Mouse (Mus musculus): ENCODE measurements around the gene Tbce. TPM values are rescaled to one million over a fixed set of nuclear protein-coding genes. Genes with fewer than 3 reads are reported as not detected.

The Tbce gene
- total and polyA plus RNA-seq, 3 experiments = 27.2 to 82.1 (median 54.4) TPM

- Histone ChIP-seq H3K9ac (ENCODE audit: insufficient read depth, low read depth) (peak within 1 kb of the TSS; percentile 95), H3K9me3 (replicated peaks; ENCODE audit: low read length) (no peaks in the 10 kb centered on the region), H3K4me1 (ENCODE audit: control insufficient read depth in 1 of 2, insufficient read depth in 2 of 2) (peaks cover 4 to 39% of the 10 kb centered on the region in 2 experiments), H3K27ac (ENCODE audit: insufficient read depth, low read depth) (peak within 1 kb of the TSS; percentile 83), H3K4me3 (replicated peaks in 1 of 3; ENCODE audit: low read depth in 2 of 3, low read length in 2 of 3, poor library complexity in 1 of 3) (peak within 1 kb of the TSS; percentile 69 to 94 (median 88)), H3K27me3 (replicated peaks) (no peaks in the 10 kb centered on the region), H3K79me2 (replicated peaks; ENCODE audit: control insufficient read depth, extremely low read depth, insufficient read depth, poor library complexity, severe bottlenecking) (peaks cover 56% of the 10 kb centered on the region), H3K36me3 (replicated peaks in 1 of 2; ENCODE audit: control insufficient read depth in 1 of 2, insufficient read depth in 1 of 2, low read length in 1 of 2) (peaks cover 3 to 24% of the 10 kb centered on the region in 2 experiments), H3K4me2 (ENCODE audit: insufficient read depth, low read depth, poor library complexity, severe bottlenecking) (peak within 1 kb of the TSS; percentile 95)
- dilution Hi-C loops (cut with MboI; ENCODE audit: extremely low pct_ligation_motif_present, extremely low pct_unique_long_range_greater_than_20kb, low sequenced_read_pairs) (no loop called here), in situ Hi-C loops (cut with MboI; ENCODE audit: low pct_ligation_motif_present, low pct_unique_long_range_greater_than_20kb, low sequenced_read_pairs) (no loop called here)
- peak; percentile 98 for DNase-seq (ENCODE audit: extremely low read depth)
- TF ChIP-seq POLR2A (IDR thresholded peaks at IDR 0.05; ENCODE audit: low read depth, low read length) = peak; percentile 71
- TF ChIP-seq SMC3 (IDR thresholded peaks at IDR 0.05; ENCODE audit: low read depth, low read length) = no peak
- 0 out of 2 replicates have a peak, but pooled peaks have one; percentile 19 for TF ChIP-seq IRF4 (IDR thresholded peaks at IDR 0.05; ENCODE audit: low read depth, low read length)
- peak; percentile 61; the same call in 1 of the 2 replicates for TF ChIP-seq ZMIZ1 (IDR thresholded peaks at IDR 0.05; ENCODE audit: low read depth, low read length)
- TF ChIP-seq EP300 (IDR thresholded peaks at IDR 0.05; ENCODE audit: low read length) = no peak
- TF ChIP-seq CHD1 (IDR thresholded peaks at IDR 0.05; ENCODE audit: low read depth, low read length) = no peak
- TF ChIP-seq CTCF (conservative IDR thresholded peaks at IDR 0.05 in 1 of 2, IDR thresholded peaks at IDR 0.05 in 1 of 2; ENCODE audit: low read depth in 2 of 2, low read length in 2 of 2) = no peak
- no peak for TF ChIP-seq MEF2A (IDR thresholded peaks at IDR 0.05; ENCODE audit: borderline replicate concordance, low read depth, low read length)
- peak; percentile 34; the same call in 1 of the 2 replicates for TF ChIP-seq MYC (IDR thresholded peaks at IDR 0.05; ENCODE audit: low read depth, low read length)
- TF ChIP-seq GABPA (IDR thresholded peaks at IDR 0.05; ENCODE audit: insufficient replicate concordance, low read depth, low read length) = peak; percentile 43; the same call in 1 of the 2 replicates
- no peak for TF ChIP-seq USF2 (conservative IDR thresholded peaks at IDR 0.05; ENCODE audit: low read depth, low read length)
- no peak for TF ChIP-seq JUND (conservative IDR thresholded peaks at IDR 0.05; ENCODE audit: low read depth, low read length)
- TF ChIP-seq NELFE (IDR thresholded peaks at IDR 0.05; ENCODE audit: low read depth, low read length) = peak; percentile 74
- no peak for TF ChIP-seq JUN (IDR thresholded peaks at IDR 0.05; ENCODE audit: insufficient read depth, low read depth, low read length)
- TF ChIP-seq TCF12 (IDR thresholded peaks at IDR 0.05; ENCODE audit: low read depth, low read length) = peak; percentile 77
- TF ChIP-seq SIN3A (IDR thresholded peaks at IDR 0.05; ENCODE audit: low read length) = peak; percentile 20; the same call in 1 of the 2 replicates
- TF ChIP-seq HCFC1 (IDR thresholded peaks at IDR 0.05; ENCODE audit: low read depth, low read length) = peak; percentile 94
- TF ChIP-seq POLR2AphosphoS2 (IDR thresholded peaks at IDR 0.05; ENCODE audit: low read depth, low read length) = peak; percentile 45; the same call in 1 of the 2 replicates
- TF ChIP-seq RCOR1 (conservative IDR thresholded peaks at IDR 0.05; ENCODE audit: low read depth, low read length) = no peak
- peak; percentile 71 for TF ChIP-seq CHD2 (IDR thresholded peaks at IDR 0.05; ENCODE audit: low read length)
- TF ChIP-seq RAD21 (IDR thresholded peaks at IDR 0.05; ENCODE audit: low read depth, low read length) = no peak
- TF ChIP-seq ETS1 (conservative IDR thresholded peaks at IDR 0.05; ENCODE audit: low read depth, low read length) = no peak
- no peak for TF ChIP-seq BHLHE40 (IDR thresholded peaks at IDR 0.05; ENCODE audit: low read depth, low read length)
- TF ChIP-seq MAFK (IDR thresholded peaks at IDR 0.05; ENCODE audit: insufficient replicate concordance, low read length) = no peak
- peak; percentile 88 for TF ChIP-seq NRF1 (IDR thresholded peaks at IDR 0.05; ENCODE audit: low read depth, low read length)
- no peak for TF ChIP-seq TBP (conservative IDR thresholded peaks at IDR 0.05; ENCODE audit: low read depth, low read length)
- no peak for TF ChIP-seq ZKSCAN1 (IDR thresholded peaks at IDR 0.05; ENCODE audit: borderline replicate concordance, low read depth, low read length)
- no peak for TF ChIP-seq ZC3H11A (IDR thresholded peaks at IDR 0.05; ENCODE audit: low read depth, low read length)
- TF ChIP-seq USF1 (IDR thresholded peaks at IDR 0.05; ENCODE audit: low read depth, low read length) = no peak
- TF ChIP-seq KAT2A (IDR thresholded peaks at IDR 0.05; ENCODE audit: insufficient replicate concordance, low read length) = peak; percentile 92; the same call in 1 of the 2 replicates
- peak; percentile 63 for TF ChIP-seq ELF1 (IDR thresholded peaks at IDR 0.05; ENCODE audit: low read depth, low read length)
- TF ChIP-seq MAX (IDR thresholded peaks at IDR 0.05; ENCODE audit: low read length) = peak; percentile 49
- TF ChIP-seq MAZ (IDR thresholded peaks at IDR 0.05; ENCODE audit: low read depth, low read length) = peak; percentile 97
- TF ChIP-seq E2F4 (IDR thresholded peaks at IDR 0.05; ENCODE audit: insufficient replicate concordance, low read depth, low read length) = no peak
- no peak for TF ChIP-seq ZNF384 (IDR thresholded peaks at IDR 0.05; ENCODE audit: low read depth, low read length)
- TF ChIP-seq PAX5 (IDR thresholded peaks at IDR 0.05; ENCODE audit: low read length) = no peak
- no peak for TF ChIP-seq UBTF (IDR thresholded peaks at IDR 0.05; ENCODE audit: low read depth, low read length)
- TF ChIP-seq MXI1 (IDR thresholded peaks at IDR 0.05; ENCODE audit: low read depth, low read length) = peak; percentile 34; the same call in 1 of the 2 replicates
Measured at GRCm38 (mm10) chr13:14063013-14063941, 23.8 kb upstream of the Tbce start, which contains the start of the genes Arid4b and Ggps1. Arid4b (plus strand) TSS chr13:14063232. Ggps1 (minus strand) TSS chr13:14063488.
